Mouse (Mus musculus) kidney, postnatal 25 days (tissue): ENCODE results near the gene Tbc1d5.
"Not testable (repeated sequence)": the region's sequence is repeated elsewhere in the genome, so short reads cannot be mapped to it uniquely, and the experiment has no call there.

ENCODE experiments used
- DNase-seq, 2 experiments: peaks; one replicate each; pipeline ENCODE4 v3.0.0; 2021; ENCODE audit warnings: mixed read lengths in 2 of 2

The Tbc1d5 gene

DNA sequence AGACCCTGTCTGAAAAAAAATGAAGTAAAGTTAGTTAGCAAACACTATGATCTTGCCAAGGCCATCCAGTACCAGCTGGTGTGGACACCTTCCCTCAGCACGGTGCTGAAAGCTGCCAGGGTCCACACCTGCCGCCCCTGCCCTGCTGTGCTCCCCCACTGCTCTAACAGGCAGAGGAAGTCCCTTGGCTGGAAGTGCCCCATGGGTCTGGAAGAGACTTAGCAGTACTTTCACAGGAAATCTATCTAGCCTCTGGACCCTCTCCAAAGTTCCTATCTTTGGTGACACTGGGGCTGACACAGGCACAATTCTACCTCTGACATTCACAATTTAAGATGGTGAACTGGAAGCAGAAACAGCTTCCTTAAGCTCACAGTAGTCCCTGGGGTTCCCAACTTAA, 442.1 kb downstream of the Tbc1d5 start:
- DNase-seq: no peak

- DNase-seq: no peak
Observed at GRCm38 (mm10) chr17:50735955-50736533, 443.1 kb downstream of the Tbc1d5 start.

- DNase-seq: no peak
Observed at GRCm38 (mm10) chr17:50735382-50735954, 443.7 kb downstream of the Tbc1d5 start.

DNA sequence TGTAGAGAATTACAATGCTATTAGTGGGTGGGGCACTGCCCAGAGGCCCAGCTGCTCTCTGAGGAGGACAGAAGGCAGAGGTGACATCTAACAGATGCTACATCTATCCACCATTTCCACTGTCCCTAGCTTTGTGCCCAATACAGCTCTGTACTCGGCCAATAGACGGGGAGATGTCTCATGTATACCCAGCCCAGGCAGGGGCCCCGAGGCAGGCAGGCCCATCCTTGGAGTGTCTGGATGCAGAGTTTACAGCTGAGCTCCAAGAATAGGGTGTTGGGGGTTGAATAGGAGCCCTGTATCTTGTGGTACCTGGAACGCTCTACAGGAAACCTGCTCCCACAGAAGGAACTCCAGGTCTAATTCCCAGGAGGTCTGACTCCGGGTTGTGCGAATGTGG, 444.4 kb downstream of the Tbc1d5 start:
- DNase-seq: no peak

DNA sequence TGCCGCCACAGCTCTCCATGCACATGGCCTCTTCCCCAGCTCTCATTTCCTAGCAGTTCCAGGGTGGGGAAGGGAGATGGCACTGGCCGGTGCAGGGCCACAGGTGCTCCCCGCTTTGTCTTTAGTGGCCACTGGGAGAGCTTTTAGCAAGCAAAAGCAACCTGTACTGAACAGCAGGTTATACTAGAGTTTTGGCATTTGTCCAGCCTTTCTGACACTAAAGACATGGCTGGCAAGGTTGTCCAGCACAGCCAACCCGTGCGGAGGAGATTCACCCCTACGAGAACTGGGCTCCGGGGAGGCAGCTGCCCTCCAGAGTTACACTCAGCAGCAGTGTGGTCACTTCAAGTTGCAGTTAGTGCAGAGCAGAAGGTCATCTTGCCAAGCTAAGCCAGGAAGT, 445.8 kb downstream of the Tbc1d5 start:
- DNase-seq: no peak

GRCm38 (mm10) chr17:50731876-50732275, 447.3 kb downstream of the Tbc1d5 start:
- no peak for DNase-seq

DNA sequence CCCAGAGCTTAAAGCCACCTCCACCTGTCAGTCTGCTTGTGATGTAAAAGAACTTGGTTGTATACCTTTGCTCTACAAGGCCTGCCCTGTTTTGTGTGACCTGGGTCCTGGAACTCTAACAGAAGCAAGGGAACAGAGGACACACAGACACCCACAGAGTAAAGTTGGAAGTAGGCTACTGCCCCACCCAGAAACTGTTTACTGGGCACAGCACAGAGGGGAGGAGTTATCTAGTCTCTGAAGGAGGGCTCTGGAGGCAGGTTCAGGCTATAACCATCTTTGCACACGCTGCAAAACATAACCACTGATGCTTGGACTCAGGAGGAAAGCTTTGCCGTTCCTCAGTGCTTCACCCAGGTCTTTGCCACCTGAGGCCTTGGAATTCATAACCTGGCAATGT, 448.3 kb downstream of the Tbc1d5 start:
- no peak for DNase-seq

- DNase-seq: no peak
Observed at GRCm38 (mm10) chr17:50729577-50729976, 449.6 kb downstream of the Tbc1d5 start.

DNA sequence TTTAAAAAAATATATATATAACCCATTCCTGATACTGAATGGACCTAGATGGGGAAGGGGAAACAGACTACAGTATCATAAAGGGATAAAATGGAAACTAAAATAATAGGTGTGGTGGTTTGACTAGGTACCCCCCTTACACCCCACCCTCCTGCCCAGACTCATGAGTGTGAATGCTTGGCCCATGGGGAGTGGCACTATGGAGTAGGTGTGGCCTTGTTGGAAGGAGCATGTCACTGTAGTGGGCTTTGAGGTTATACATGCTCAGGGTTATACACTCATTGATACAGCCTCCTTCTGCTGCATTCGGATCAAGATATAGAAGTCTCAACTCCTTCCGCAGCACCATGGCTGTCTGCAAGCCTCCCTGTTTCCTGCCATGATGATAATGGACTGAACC, 450.1 kb downstream of the Tbc1d5 start:
- no peak for DNase-seq

DNA sequence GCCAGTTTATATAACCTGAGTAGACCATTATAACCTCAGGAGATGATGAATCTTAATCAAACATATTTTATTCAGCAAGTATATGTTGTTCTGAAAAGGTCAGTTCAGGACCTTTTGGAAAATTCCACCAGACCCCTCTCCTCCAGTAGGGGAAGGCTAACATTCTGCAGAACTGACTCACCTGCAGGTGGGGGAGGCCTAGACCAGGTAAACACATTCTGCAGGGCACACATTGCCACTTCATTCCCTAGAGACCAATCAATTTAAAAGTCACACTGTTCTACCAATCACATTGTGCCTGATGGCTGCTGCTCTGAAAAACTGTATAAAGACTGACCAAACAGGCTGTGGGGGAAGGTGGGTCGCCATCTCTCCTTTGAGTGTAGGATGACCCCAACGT, 452.9 kb downstream of the Tbc1d5 start:
- no peak for DNase-seq

DNA sequence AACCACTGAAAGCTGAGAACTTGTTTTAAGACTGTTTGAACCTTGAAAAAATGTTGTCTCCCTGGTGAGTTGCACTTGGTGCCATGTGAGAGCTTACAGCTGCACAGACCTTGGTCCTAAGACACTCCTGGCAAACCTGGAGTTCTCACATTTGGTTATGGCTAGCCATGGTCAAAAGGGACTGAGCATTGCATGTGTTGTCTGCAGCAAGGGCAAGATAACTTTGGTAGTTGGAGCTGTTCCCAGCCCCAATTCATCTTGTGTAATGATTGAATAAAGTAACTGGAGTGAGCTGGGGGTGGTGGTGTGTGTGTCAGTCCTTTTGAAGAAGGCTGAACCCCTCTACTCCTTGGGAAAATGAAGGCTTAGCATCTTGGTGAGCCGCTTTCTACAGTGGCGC, 454.8 kb downstream of the Tbc1d5 start:
- DNase-seq: no peak

DNA sequence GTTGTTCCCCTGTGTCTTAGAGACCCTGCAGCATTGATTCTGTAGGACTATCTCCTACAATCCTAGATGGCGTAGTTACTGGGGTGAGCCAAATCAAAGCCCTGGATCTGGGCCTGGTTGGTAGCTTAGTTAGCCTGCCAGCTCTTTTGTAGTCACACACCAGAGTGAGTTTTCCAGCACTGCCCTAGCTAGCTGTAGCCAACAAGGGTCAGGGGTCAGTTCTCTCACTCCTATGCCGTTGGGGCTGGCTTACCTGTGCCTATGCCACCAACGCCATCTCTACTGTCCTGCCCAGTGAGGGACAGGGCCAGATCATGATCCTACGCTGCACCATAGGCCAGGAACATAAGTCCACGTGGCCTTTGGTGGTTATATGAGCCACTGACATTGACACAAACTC, 461.6 kb downstream of the Tbc1d5 start:
- no peak for DNase-seq

DNA sequence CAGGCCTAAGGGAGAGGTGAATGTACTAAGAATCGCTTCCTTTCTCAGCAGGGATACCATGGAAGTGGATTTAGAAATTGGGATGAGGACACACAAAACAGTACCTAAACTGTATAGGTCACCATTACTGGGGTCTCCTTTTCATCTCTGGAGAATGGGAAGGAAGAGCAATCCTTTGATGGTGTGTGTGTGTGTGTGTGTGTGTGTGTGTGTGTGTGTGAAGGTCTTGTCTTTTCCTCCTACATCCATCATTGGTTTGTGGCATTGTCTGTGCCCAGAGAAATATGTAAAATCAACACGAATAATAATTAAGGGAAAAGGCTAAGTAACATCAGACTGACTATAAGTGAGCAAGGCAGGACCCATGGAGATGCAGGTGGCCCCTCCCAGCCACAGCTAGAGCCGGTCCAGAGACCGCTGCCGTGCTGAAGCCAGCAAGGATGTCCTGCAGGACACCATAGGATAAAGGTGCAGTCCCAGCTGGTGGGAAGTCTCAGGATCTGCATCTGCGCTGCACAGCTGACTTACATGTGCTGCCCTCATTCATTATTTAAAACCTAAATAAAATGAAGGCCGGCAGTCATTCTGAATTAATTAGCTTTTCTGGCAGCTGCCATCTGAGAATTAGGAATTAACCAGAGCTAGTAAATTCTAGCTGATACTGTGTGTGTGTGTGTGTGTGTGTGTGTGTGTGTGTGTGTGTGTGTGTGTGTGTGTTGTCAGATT, 468.5 kb downstream of the Tbc1d5 start:
- no peak for DNase-seq

GRCm38 (mm10) chr17:50698410-50698809, 480.7 kb downstream of the Tbc1d5 start:
- DNase-seq: not testable (repeated sequence)

- DNase-seq: no peak
Observed at GRCm38 (mm10) chr17:50688135-50688534, 491.0 kb downstream of the Tbc1d5 start.

DNA sequence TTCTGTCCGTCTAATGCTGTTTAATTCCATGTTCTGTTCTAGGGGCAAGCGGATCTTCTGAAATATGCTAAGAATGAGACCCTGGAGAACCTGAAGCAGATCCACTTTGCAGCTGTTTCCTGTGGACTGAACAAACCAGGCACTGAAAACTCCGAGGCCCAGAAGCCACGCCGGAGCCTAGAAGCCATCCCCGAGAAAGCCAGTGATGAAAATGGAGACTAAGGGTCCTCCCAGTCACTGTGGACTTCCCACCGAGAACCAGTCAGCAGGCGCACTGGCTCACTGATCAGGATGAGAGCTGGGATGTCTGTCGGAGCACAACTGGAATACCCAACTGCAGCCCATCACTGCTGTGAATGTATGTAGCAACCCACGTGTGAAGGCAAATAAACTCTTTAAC, 491.5 kb downstream of the Tbc1d5 start:
- no peak for DNase-seq

- DNase-seq: no peak
Observed at GRCm38 (mm10) chr17:50684960-50685645, 494.0 kb downstream of the Tbc1d5 start.
